ENCODE assay signal across 7 mouse cellular contexts in the genomic region with DNA sequence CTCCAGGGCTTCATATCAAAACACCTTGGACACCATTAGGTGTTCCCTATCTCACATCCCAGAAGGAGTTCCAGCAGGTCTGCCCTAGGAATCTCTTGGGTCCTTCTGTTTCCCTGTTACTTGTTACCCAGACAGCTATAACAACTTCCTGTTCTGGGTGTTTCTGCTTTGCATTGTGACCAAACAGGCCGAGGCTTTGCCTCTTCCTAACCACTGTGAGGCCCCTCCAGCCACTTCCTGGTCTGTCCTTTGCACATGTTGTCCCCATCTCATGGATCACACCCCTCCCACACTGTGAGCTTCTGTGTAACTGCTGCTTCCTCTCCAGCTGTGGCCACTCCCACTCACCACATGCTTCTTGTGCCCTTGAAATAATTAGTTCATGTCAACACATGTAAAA. TPM values are rescaled to one million over a fixed set of nuclear protein-coding genes. Genes with fewer than 3 reads are reported as not detected.
DNase-seq lines count a peak whose midpoint lies in the region; ATAC-seq lines count a peak whose summit lies in the region.

No protein-coding gene starts in this region.

- H3K4me2 ChIP-seq in kidney, embryonic 15.5 days, result no peak overlapping the region
- H3K4me2 ChIP-seq in lung, embryonic 15.5 days, result no peak overlapping the region
- no peak overlapping the region for H3K4me2 ChIP-seq in stomach, embryonic 15.5 days

- WGBS in kidney, embryonic 15.5 days, result 9% methylated on average over 1 of the region's 1 CpGs
- 6% methylated on average over 1 of the region's 1 CpGs for WGBS in lung, embryonic 15.5 days
- WGBS in stomach, embryonic 15.5 days, result 10% methylated on average over 1 of the region's 1 CpGs

- no peak overlapping the region for H3K4me3 ChIP-seq in kidney, embryonic 15.5 days (replicated peaks)
- no peak overlapping the region for H3K4me3 ChIP-seq in lung, embryonic 15.5 days
- H3K4me3 ChIP-seq in stomach, embryonic 15.5 days (replicated peaks), result no peak overlapping the region

- peaks cover 5% of the 10 kb centered on the region; the same call in 1 of the 2 replicates for H3K4me1 ChIP-seq in kidney, embryonic 15.5 days
- H3K4me1 ChIP-seq in lung, embryonic 15.5 days, result peaks cover 6% of the 10 kb centered on the region
- H3K4me1 ChIP-seq in stomach, embryonic 15.5 days, result 0 out of 2 replicates have a peak, but pooled peaks cover 5% of the 10 kb centered on the region

- H3K27ac ChIP-seq in kidney, embryonic 15.5 days, result peak overlapping the region; percentile 55
- peak overlapping the region; percentile 59 for H3K27ac ChIP-seq in lung, embryonic 15.5 days
- H3K27ac ChIP-seq in stomach, embryonic 15.5 days, result peak overlapping the region; percentile 55

- H3K27me3 ChIP-seq in kidney, embryonic 15.5 days, result no peaks in the 10 kb centered on the region
- no peaks in the 10 kb centered on the region for H3K27me3 ChIP-seq in lung, embryonic 15.5 days
- H3K27me3 ChIP-seq in stomach, embryonic 15.5 days (replicated peaks), result no peaks in the 10 kb centered on the region

- H3K9me3 ChIP-seq in kidney, embryonic 15.5 days (replicated peaks), result no peaks in the 10 kb centered on the region
- H3K9me3 ChIP-seq in lung, embryonic 15.5 days, result no peaks in the 10 kb centered on the region
- H3K9me3 ChIP-seq in stomach, embryonic 15.5 days, result no peaks in the 10 kb centered on the region

- peak; percentile 13; the same call in 1 of the 2 replicates for ATAC-seq in frontal cortex, adult (ENCODE audit: low TSS enrichment)
- 0 out of 2 replicates have a peak, but pooled peaks have one; percentile 54 for ATAC-seq in kidney, embryonic 15.5 days (replicated peaks; ENCODE audit: low FRiP score)
- ATAC-seq in lung, embryonic 15.5 days (ENCODE audit: borderline replicate concordance, extremely low read depth, low FRiP score, low TSS enrichment), result peak; percentile 64; the same call in 1 of the 2 replicates
- ATAC-seq in stomach, embryonic 15.5 days (ENCODE audit: insufficient read depth, low FRiP score, low read depth), result peak; percentile 56; the same call in 1 of the 2 replicates

- H3K9ac ChIP-seq in kidney, embryonic 15.5 days, result no peak overlapping the region
- no peak overlapping the region for H3K9ac ChIP-seq in lung, embryonic 15.5 days
- H3K9ac ChIP-seq in stomach, embryonic 15.5 days, result no peak overlapping the region

- H3K36me3 ChIP-seq in kidney, embryonic 15.5 days, result 0 out of 2 replicates have a peak, but pooled peaks cover 7% of the 10 kb centered on the region
- no peaks in the 10 kb centered on the region; the same call in 1 of the 2 replicates for H3K36me3 ChIP-seq in lung, embryonic 15.5 days
- peaks cover 4% of the 10 kb centered on the region; the same call in 1 of the 2 replicates for H3K36me3 ChIP-seq in stomach, embryonic 15.5 days

- peak; percentile 98 for DNase-seq in 416B (ENCODE audit: low read depth)
- peak; percentile 60 for DNase-seq in CD4-positive helper T cell, adult 2 months (ENCODE audit: low read depth, low spot score)
- DNase-seq in adrenal gland, adult 8-10 months, result no peak

RNA-seq across cellular contexts. Expression of gene Relt, which starts 17.8 kb away (rescaled TPM):
- 3.8 and 4.9 TPM in 2 replicates for polyA plus RNA-seq in kidney, embryonic 15.5 days (2015; fragmentation: Nextera tagmentation; extraction: Ambion mirVana)
- 3.6 and 4.6 TPM in 2 replicates for polyA plus RNA-seq in lung, embryonic 15.5 days (2015; fragmentation: Nextera tagmentation; extraction: Ambion mirVana)
- 3.2 and 4.1 TPM in 2 replicates for polyA plus RNA-seq in stomach, embryonic 15.5 days (2015; fragmentation: Nextera tagmentation; extraction: Ambion mirVana)
- 1 to 10 TPM; 1.2 to 1.8 (median 1.5) TPM for total RNA-seq in adrenal gland, adult 8-10 months (2022)

Comparison
In these comparisons a context has a peak if more than half of its experiments do, and no peak if none do; other contexts are left out.
1. ATAC-seq: peak in every context shown above with its lines; median percentile 64 in lung, embryonic 15.5 days; 56 in stomach, embryonic 15.5 days; 54 in kidney, embryonic 15.5 days; 13 in frontal cortex, adult.